Mouse (Mus musculus): ENCODE measurements around the gene Tead4. TPM values are rescaled to one million over a fixed set of nuclear protein-coding genes. Genes with fewer than 3 reads are reported as not detected.

Gene Tead4
- total and polyA plus RNA-seq, 2 experiments from 2014 or later, result 0.63 to 0.67 TPM

GRCm38 (mm10) chr6:128261486-128261885, 39.1 kb downstream of the Tead4 start:
- no peaks in the 10 kb centered on the region for H3K36me3 ChIP-seq (ENCODE audit: insufficient read depth)
- no peak for TF ChIP-seq CTCF (IDR thresholded peaks at IDR 0.05; ENCODE audit: low read depth)
- ATAC-seq (no peak), DNase-seq (no peak)
- H3K9me3 ChIP-seq (ENCODE audit: low read length), result no peaks in the 10 kb centered on the region
- no peak overlapping the region for H3K9ac ChIP-seq
- no peak overlapping the region for H3K4me2 ChIP-seq (ENCODE audit: low read depth)
- H3K27me3 ChIP-seq (ENCODE audit: insufficient read depth, low read length), result no peaks in the 10 kb centered on the region
- no peaks in the 10 kb centered on the region for H3K4me1 ChIP-seq (ENCODE audit: insufficient read depth)
- no peak overlapping the region for H3K27ac ChIP-seq (ENCODE audit: low read depth, low read length)
- H3K4me3 ChIP-seq (ENCODE audit: low read depth, low read length), result no peak overlapping the region
- WGBS, result 71% methylated on average over 1 of the region's 1 CpGs

GRCm38 (mm10) chr6:128259252-128259651, 41.4 kb downstream of the Tead4 start:
- H3K9ac ChIP-seq, result no peak overlapping the region
- no peak for DNase-seq
- no peak overlapping the region for H3K4me2 ChIP-seq (ENCODE audit: low read depth)
- no peaks in the 10 kb centered on the region for H3K27me3 ChIP-seq (ENCODE audit: insufficient read depth, low read length)
- TF ChIP-seq CTCF (IDR thresholded peaks at IDR 0.05; ENCODE audit: low read depth), result no peak
- 81% methylated on average over 3 of the region's 3 CpGs for WGBS
- H3K36me3 ChIP-seq (ENCODE audit: insufficient read depth), result no peaks in the 10 kb centered on the region
- no peak for ATAC-seq
- no peaks in the 10 kb centered on the region for H3K9me3 ChIP-seq (ENCODE audit: low read length)
- no peaks in the 10 kb centered on the region for H3K4me1 ChIP-seq (ENCODE audit: insufficient read depth)
- no peak overlapping the region for H3K4me3 ChIP-seq (ENCODE audit: low read depth, low read length)
- no peak overlapping the region for H3K27ac ChIP-seq (ENCODE audit: low read depth, low read length)

- H3K4me2 ChIP-seq (ENCODE audit: low read depth), result no peak overlapping the region
- no peaks in the 10 kb centered on the region for H3K4me1 ChIP-seq (ENCODE audit: insufficient read depth)
- no peak for TF ChIP-seq CTCF (IDR thresholded peaks at IDR 0.05; ENCODE audit: low read depth)
- no peaks in the 10 kb centered on the region for H3K27me3 ChIP-seq (ENCODE audit: insufficient read depth, low read length)
- no peak overlapping the region for H3K27ac ChIP-seq (ENCODE audit: low read depth, low read length)
- DNase-seq (no peak), ATAC-seq (no peak)
- no peaks in the 10 kb centered on the region for H3K36me3 ChIP-seq (ENCODE audit: insufficient read depth)
- no peak overlapping the region for H3K9ac ChIP-seq
- no peak overlapping the region for H3K4me3 ChIP-seq (ENCODE audit: low read depth, low read length)
- no peaks in the 10 kb centered on the region for H3K9me3 ChIP-seq (ENCODE audit: low read length)
- 56% methylated on average over 2 of the region's 2 CpGs for WGBS
Measured at GRCm38 (mm10) chr6:128255941-128256340, 44.7 kb downstream of the Tead4 start.

GRCm38 (mm10) chr6:128255292-128255691, 45.3 kb downstream of the Tead4 start:
- Histone ChIP-seq H3K27me3 (ENCODE audit: insufficient read depth, low read length) (no peaks in the 10 kb centered on the region), H3K4me3 (ENCODE audit: low read depth, low read length) (no peak overlapping the region), H3K27ac (ENCODE audit: low read depth, low read length) (no peak overlapping the region), H3K9me3 (ENCODE audit: low read length) (no peaks in the 10 kb centered on the region), H3K9ac (no peak overlapping the region), H3K4me2 (ENCODE audit: low read depth) (no peak overlapping the region), H3K36me3 (ENCODE audit: insufficient read depth) (no peaks in the 10 kb centered on the region), H3K4me1 (ENCODE audit: insufficient read depth) (no peaks in the 10 kb centered on the region)
- DNase-seq (no peak), ATAC-seq (no peak)
- no peak for TF ChIP-seq CTCF (IDR thresholded peaks at IDR 0.05; ENCODE audit: low read depth)
- 67% methylated on average over 4 of the region's 4 CpGs for WGBS

- TF ChIP-seq CTCF (IDR thresholded peaks at IDR 0.05; ENCODE audit: low read depth), result no peak
- Histone ChIP-seq H3K4me2 (ENCODE audit: low read depth) (no peak overlapping the region), H3K36me3 (ENCODE audit: insufficient read depth) (no peaks in the 10 kb centered on the region), H3K27me3 (ENCODE audit: insufficient read depth, low read length) (no peaks in the 10 kb centered on the region), H3K4me3 (ENCODE audit: low read depth, low read length) (no peak overlapping the region), H3K27ac (ENCODE audit: low read depth, low read length) (no peak overlapping the region), H3K9me3 (ENCODE audit: low read length) (no peaks in the 10 kb centered on the region), H3K4me1 (ENCODE audit: insufficient read depth) (no peaks in the 10 kb centered on the region), H3K9ac (no peak overlapping the region)
- ATAC-seq (no peak), DNase-seq (no peak)
- 19% methylated on average over 4 of the region's 4 CpGs for WGBS
Measured at GRCm38 (mm10) chr6:128254551-128254950, 46.1 kb downstream of the Tead4 start.

GRCm38 (mm10) chr6:128253111-128253510, 47.5 kb downstream of the Tead4 start:
- DNase-seq, result no peak
- Histone ChIP-seq H3K9me3 (ENCODE audit: low read length) (no peaks in the 10 kb centered on the region), H3K27me3 (ENCODE audit: insufficient read depth, low read length) (no peaks in the 10 kb centered on the region), H3K36me3 (ENCODE audit: insufficient read depth) (no peaks in the 10 kb centered on the region), H3K4me3 (ENCODE audit: low read depth, low read length) (no peak overlapping the region), H3K9ac (no peak overlapping the region), H3K4me2 (ENCODE audit: low read depth) (no peak overlapping the region), H3K4me1 (ENCODE audit: insufficient read depth) (no peaks in the 10 kb centered on the region), H3K27ac (ENCODE audit: low read depth, low read length) (no peak overlapping the region)
- 85% methylated on average over 2 of the region's 2 CpGs for WGBS
- no peak for TF ChIP-seq CTCF (IDR thresholded peaks at IDR 0.05; ENCODE audit: low read depth)
- no peak for ATAC-seq

- WGBS, result 79% methylated on average over 5 of the region's 5 CpGs
- ATAC-seq, result no peak
- no peak for DNase-seq
Measured at GRCm38 (mm10) chr6:128250596-128250995, 50.0 kb downstream of the Tead4 start.

More at GRCm38 (mm10) chr6:128250596-128250995, 50.0 kb downstream of the Tead4 start:
- no peak for TF ChIP-seq CTCF (IDR thresholded peaks at IDR 0.05; ENCODE audit: low read depth)
- H3K9ac ChIP-seq, result no peak overlapping the region
- no peak overlapping the region for H3K4me3 ChIP-seq (ENCODE audit: low read depth, low read length)
- no peaks in the 10 kb centered on the region for H3K4me1 ChIP-seq (ENCODE audit: insufficient read depth)
- no peak overlapping the region for H3K27ac ChIP-seq (ENCODE audit: low read depth, low read length)
- H3K27me3 ChIP-seq (ENCODE audit: insufficient read depth, low read length), result no peaks in the 10 kb centered on the region
- no peak overlapping the region for H3K4me2 ChIP-seq (ENCODE audit: low read depth)
- H3K36me3 ChIP-seq (ENCODE audit: insufficient read depth), result no peaks in the 10 kb centered on the region
- H3K9me3 ChIP-seq (ENCODE audit: low read length), result no peaks in the 10 kb centered on the region
